Mouse (Mus musculus) spleen, postnatal 10 days (tissue): ENCODE measurements around the gene Btbd35f20.
"Not testable (repeated sequence)": the region's sequence is repeated elsewhere in the genome, so short reads cannot be mapped to it uniquely, and the experiment has no call there.

Source experiments
- DNase-seq, 2 experiments: peaks; one replicate each; pipeline ENCODE4 v3.0.0; 2021 to 2022; ENCODE audit warnings: low spot score in 2 of 2

Gene Btbd35f20

GRCm38 (mm10) chrX:4291145-4291544 is at the start of gene Btbd35f20:
Gene Btbd35f20 (minus strand): TSS chrX:4291245.
- DNase-seq, result not testable (repeated sequence)
